Mouse (Mus musculus) limb, embryonic 14.5 days (tissue): ENCODE measurements around the gene Arhgef38. TPM values are rescaled to one million over a fixed set of nuclear protein-coding genes. Genes with fewer than 3 reads are reported as not detected.

Experiments
- ATAC-seq: fragments of 200-750 bp; cut with Nextera tagmentation; 2 replicates; pipeline ENCODE4 v1.8.0; 2017; ENCODE audit warnings: low read depth, moderate number of reproducible peaks, moderate TSS enrichment; ENCODE audit not compliant: low FRiP score
- DNase-seq: peaks from one replicate; pipeline ENCODE4 v3.0.0-alpha.2; 2015; ENCODE audit warnings: low spot score
- H3K27ac ChIP-seq: fragments of 300-500 bp; sonication (generic); replicated peaks from 2 replicates; pipeline ENCODE4 v1.5.1; 2014; ENCODE audit warnings: low read depth, mild to moderate bottlenecking, low read length, moderate library complexity, mixed read lengths
- H3K27me3 ChIP-seq: fragments of 300-500 bp; sonication (generic); 2 replicates; pipeline ENCODE4 v1.6.1; 2014; ENCODE audit warnings: low read length, mixed read lengths; ENCODE audit not compliant: control insufficient read depth, insufficient read depth
- H3K36me3 ChIP-seq: fragments of 300-500 bp; sonication (generic); 2 replicates; pipeline ENCODE4 v1.6.1; 2014; ENCODE audit warnings: mild to moderate bottlenecking, low read length, moderate library complexity, mixed read lengths; ENCODE audit not compliant: control insufficient read depth, insufficient read depth
- H3K4me1 ChIP-seq: fragments of 300-500 bp; sonication (generic); 2 replicates; pipeline ENCODE4 v1.6.1; 2014; ENCODE audit warnings: antibody characterized with exemption, low read length, mixed read lengths; ENCODE audit not compliant: control insufficient read depth, insufficient read depth
- H3K4me2 ChIP-seq: fragments of 300-500 bp; sonication (generic); replicated peaks from 2 replicates; pipeline ENCODE4 v1.6.1; 2014; ENCODE audit warnings: low read depth, mild to moderate bottlenecking, low read length, moderate library complexity; ENCODE audit not compliant: severe bottlenecking
- H3K4me3 ChIP-seq: fragments of 300-500 bp; sonication (generic); replicated peaks from 2 replicates; pipeline ENCODE4 v1.5.1; 2014; ENCODE audit warnings: low read length
- H3K9ac ChIP-seq: fragments of 300-500 bp; sonication (generic); 2 replicates; pipeline ENCODE4 v1.6.1; 2014; ENCODE audit warnings: mild to moderate bottlenecking, low read depth, low read length, moderate library complexity; ENCODE audit not compliant: severe bottlenecking
- H3K9me3 ChIP-seq: fragments of 300-500 bp; sonication (generic); 2 replicates; pipeline ENCODE4 v1.6.1; 2016; ENCODE audit warnings: low read length; ENCODE audit not compliant: control insufficient read depth
- POLR2A ChIP-seq: fragments of 200-500 bp; IDR thresholded peaks from 2 replicates; pipeline ENCODE4 v1.8.0; 2012; ENCODE audit warnings: inconsistent platforms, mild to moderate bottlenecking, moderate library complexity, borderline replicate concordance; ENCODE audit not compliant: insufficient read depth, insufficient read length; ENCODE audit errors: extremely low read depth
- WGBS: fragments of 180-500 bp; shearing (Covaris S2); extraction: QIAGEN DNeasy Blood & Tissue Kit; methylation state at CpG from one replicate; pipeline ENCODE4 v1.1.7; 2014; 5-methylcytosine and 5-hydroxymethylcytosine counted together
- polyA plus RNA-seq, 2 experiments: library from polyadenylated mRNA; depleted of rRNA in 1 of 2; stranded (reverse) in 1 of 2; unstranded in 1 of 2; fragments of >200 nt; fragmentation: Nextera tagmentation in 1 of 2; extraction: Ambion mirVana in 1 of 2; gene quantifications; 2 replicates each; pipeline versions ENCODE4 v1.2.1 to v1.2.3; 2012 to 2014

The Arhgef38 gene
- polyA plus RNA-seq, 2 experiments: 0.01 to 0.04 TPM

- ATAC-seq: no peak
- no peak overlapping the region for H3K4me3 ChIP-seq
- 88% methylated on average over 10 of the region's 10 CpGs for WGBS
- no peaks in the 10 kb centered on the region for H3K9me3 ChIP-seq
- no peak overlapping the region for H3K4me2 ChIP-seq
- TF ChIP-seq POLR2A: no peak
- no peaks in the 10 kb centered on the region for H3K27me3 ChIP-seq
- H3K4me1 ChIP-seq: no peaks in the 10 kb centered on the region
- H3K36me3 ChIP-seq: peaks cover 29% of the 10 kb centered on the region
- no peak overlapping the region for H3K27ac ChIP-seq
- H3K9ac ChIP-seq: no peak overlapping the region
- DNase-seq: no peak
Measured at GRCm38 (mm10) chr3:133075560-133075959, 159.2 kb downstream of the Arhgef38 start.

Other genes starting within 250 kb of the Arhgef38 start
- 14.3 and 15.2 TPM in 2 replicates for gene Ints12, start 143.1 kb downstream of the Arhgef38 start, polyA plus RNA-seq (2012; rRNA removed)
- gene Ints12, start 143.1 kb downstream of the Arhgef38 start, polyA plus RNA-seq (2014; fragmentation: Nextera tagmentation; extraction: Ambion mirVana): 21.0 and 21.9 TPM in 2 replicates
- gene Gstcd, start 142.9 kb downstream of the Arhgef38 start, polyA plus RNA-seq (2012; rRNA removed): 14.4 and 15.1 TPM in 2 replicates
- 8.0 and 8.2 TPM in 2 replicates for gene Gstcd, start 142.9 kb downstream of the Arhgef38 start, polyA plus RNA-seq (2014; fragmentation: Nextera tagmentation; extraction: Ambion mirVana)
- 30.8 and 41.2 TPM in 2 replicates for gene Ppa2, start 75.2 kb upstream of the Arhgef38 start, polyA plus RNA-seq (2012; rRNA removed)
- gene Ppa2, start 75.2 kb upstream of the Arhgef38 start, polyA plus RNA-seq (2014; fragmentation: Nextera tagmentation; extraction: Ambion mirVana): 79.9 and 84.6 TPM in 2 replicates